Mouse (Mus musculus) midbrain, embryonic 16.5 days (tissue): ENCODE measurements at regions not wholly inside any gene's neighbourhood (a gene's known extent, or its start where the extent isn't known, plus 50 kb on each side); places are given as distances from the start of the nearest gene placed in this dataset.

Source experiments
- ATAC-seq: fragments of 200-750 bp; cut with Nextera tagmentation; 2 replicates; pipeline ENCODE4 v1.8.0; 2017; ENCODE audit warnings: moderate TSS enrichment
- H3K27ac ChIP-seq: fragments of 300-500 bp; sonication (generic); 2 replicates; pipeline ENCODE4 v1.5.1; 2014; ENCODE audit warnings: mild to moderate bottlenecking, low read length, mixed read lengths
- H3K27me3 ChIP-seq: fragments of 300-500 bp; sonication (generic); 2 replicates; pipeline ENCODE4 v1.6.1; 2014; ENCODE audit warnings: low read depth, low read length, mixed read lengths; ENCODE audit not compliant: control insufficient read depth, insufficient read depth
- H3K36me3 ChIP-seq: fragments of 300-500 bp; sonication (generic); 2 replicates; pipeline ENCODE4 v1.6.1; 2014; ENCODE audit warnings: mild to moderate bottlenecking, low read length, moderate library complexity, mixed read lengths; ENCODE audit not compliant: control insufficient read depth, insufficient read depth
- H3K4me1 ChIP-seq: fragments of 300-500 bp; sonication (generic); 2 replicates; pipeline ENCODE4 v1.6.1; 2014; ENCODE audit warnings: mild to moderate bottlenecking, low read length, mixed read lengths; ENCODE audit not compliant: control insufficient read depth, insufficient read depth
- H3K4me2 ChIP-seq: fragments of 300-500 bp; sonication (generic); 2 replicates; pipeline ENCODE4 v1.6.1; 2014; ENCODE audit warnings: mild to moderate bottlenecking, low read length, mixed read lengths
- H3K4me3 ChIP-seq: fragments of 300-500 bp; sonication (generic); 2 replicates; pipeline ENCODE4 v1.5.1; 2014; ENCODE audit warnings: low read depth, mild to moderate bottlenecking, low read length, moderate library complexity, mixed read lengths
- H3K9ac ChIP-seq: fragments of 300-500 bp; sonication (generic); 2 replicates; pipeline ENCODE4 v1.6.1; 2014; ENCODE audit warnings: low read depth, low read length, mixed read lengths
- H3K9me3 ChIP-seq: fragments of 300-500 bp; sonication (generic); replicated peaks from 2 replicates; pipeline ENCODE4 v1.6.1; 2014; ENCODE audit warnings: mild to moderate bottlenecking, low read length, mixed read lengths; ENCODE audit not compliant: control insufficient read depth, poor library complexity, severe bottlenecking
- WGBS: fragments of 180-500 bp; shearing (Covaris S2); extraction: QIAGEN DNeasy Blood & Tissue Kit; methylation state at CpG from one replicate; pipeline ENCODE4 v1.1.7; 2014; 5-methylcytosine and 5-hydroxymethylcytosine counted together

GRCm38 (mm10) chr13:31080215-31080614 lies 106.2 kb downstream of the Gm5447 start:
- Histone ChIP-seq H3K4me3 (no peak overlapping the region), H3K36me3 (no peaks in the 10 kb centered on the region), H3K27me3 (peaks cover 4% of the 10 kb centered on the region; the same call in 1 of the 2 replicates), H3K9me3 (no peaks in the 10 kb centered on the region), H3K4me2 (no peak overlapping the region), H3K4me1 (no peaks in the 10 kb centered on the region), H3K27ac (no peak overlapping the region), H3K9ac (no peak overlapping the region)
- 55% methylated on average over 4 of the region's 4 CpGs for WGBS
- ATAC-seq = no peak

- 40% methylated on average over 13 of the region's 13 CpGs for WGBS
- ATAC-seq = peak; percentile 76
- Histone ChIP-seq H3K4me1 (no peaks in the 10 kb centered on the region), H3K4me3 (no peak overlapping the region), H3K27ac (no peak overlapping the region), H3K4me2 (no peak overlapping the region), H3K36me3 (no peaks in the 10 kb centered on the region), H3K27me3 (peaks cover 4% of the 10 kb centered on the region; the same call in 1 of the 2 replicates), H3K9me3 (no peaks in the 10 kb centered on the region), H3K9ac (no peak overlapping the region)
Observed at GRCm38 (mm10) chr13:31082448-31083140, 108.6 kb downstream of the Gm5447 start.

DNA sequence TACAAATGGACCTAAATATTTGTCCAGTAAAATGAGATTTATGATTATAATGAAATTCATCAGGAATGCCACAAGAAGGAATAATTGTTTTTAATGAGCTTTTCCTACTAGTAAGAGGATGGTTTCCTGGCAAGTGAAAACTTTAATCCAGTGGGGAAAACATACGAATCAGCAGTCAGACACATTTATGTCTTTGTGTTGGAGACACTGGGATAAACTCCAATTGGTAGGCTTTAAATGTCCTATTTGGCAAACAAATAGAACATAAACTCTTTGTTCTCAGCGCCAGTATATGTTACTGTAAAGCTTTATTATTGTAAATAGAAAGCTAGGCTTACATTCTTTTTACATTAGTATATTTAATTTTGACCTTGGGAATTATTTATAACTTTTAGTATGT lies 127.0 kb downstream of the Gm5447 start:
- 74% methylated on average over 2 of the region's 2 CpGs for WGBS
- no peak for ATAC-seq
- Histone ChIP-seq H3K4me1 (no peaks in the 10 kb centered on the region), H3K36me3 (no peaks in the 10 kb centered on the region), H3K9me3 (no peaks in the 10 kb centered on the region), H3K4me2 (no peak overlapping the region), H3K9ac (no peak overlapping the region), H3K27me3 (no peaks in the 10 kb centered on the region), H3K4me3 (no peak overlapping the region), H3K27ac (no peak overlapping the region)

GRCm38 (mm10) chr13:31107434-31107833 lies 133.4 kb downstream of the Gm5447 start:
- H3K27ac ChIP-seq = no peak overlapping the region
- no peaks in the 10 kb centered on the region for H3K9me3 ChIP-seq
- ATAC-seq = 0 out of 2 replicates have a peak, but pooled peaks have one; percentile 25
- no peak overlapping the region for H3K9ac ChIP-seq
- H3K4me2 ChIP-seq = no peak overlapping the region
- no peaks in the 10 kb centered on the region for H3K4me1 ChIP-seq
- no peak overlapping the region for H3K4me3 ChIP-seq
- no peaks in the 10 kb centered on the region for H3K36me3 ChIP-seq
- WGBS = 67% methylated on average over 2 of the region's 2 CpGs
- no peaks in the 10 kb centered on the region for H3K27me3 ChIP-seq

DNA sequence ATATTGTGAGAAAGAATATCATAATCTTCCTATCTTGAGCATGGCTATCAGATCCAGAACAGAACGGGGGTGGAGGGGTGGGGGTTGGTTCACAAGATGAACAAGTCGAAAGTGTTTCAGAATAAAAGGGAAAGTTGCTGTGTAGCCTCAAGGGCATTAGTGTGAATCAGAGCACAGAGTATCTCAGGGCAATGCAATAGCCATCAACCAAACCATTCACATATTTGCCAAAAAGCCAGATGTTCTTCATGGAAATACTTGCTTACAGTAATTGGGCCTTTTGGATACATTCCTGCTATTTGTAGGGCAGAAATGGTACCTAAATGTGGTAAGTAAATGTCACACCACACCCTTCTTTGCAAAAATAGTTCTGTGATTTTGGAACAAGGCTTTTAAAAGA lies 135.2 kb downstream of the Gm5447 start:
- H3K9ac ChIP-seq = no peak overlapping the region
- ATAC-seq = no peak
- H3K27me3 ChIP-seq = no peaks in the 10 kb centered on the region
- 86% methylated on average over 2 of the region's 2 CpGs for WGBS
- no peaks in the 10 kb centered on the region for H3K9me3 ChIP-seq
- H3K27ac ChIP-seq = no peak overlapping the region
- no peak overlapping the region for H3K4me2 ChIP-seq
- H3K4me3 ChIP-seq = no peak overlapping the region
- no peaks in the 10 kb centered on the region for H3K4me1 ChIP-seq
- no peaks in the 10 kb centered on the region for H3K36me3 ChIP-seq

GRCm38 (mm10) chr13:31122689-31123088 lies 148.7 kb downstream of the Gm5447 start:
- ATAC-seq = no peak
- 77% methylated on average over 2 of the region's 2 CpGs for WGBS
- no peaks in the 10 kb centered on the region for H3K4me1 ChIP-seq
- H3K9ac ChIP-seq = no peak overlapping the region
- H3K4me2 ChIP-seq = no peak overlapping the region
- H3K9me3 ChIP-seq = no peaks in the 10 kb centered on the region
- no peaks in the 10 kb centered on the region for H3K36me3 ChIP-seq
- H3K27ac ChIP-seq = no peak overlapping the region
- H3K4me3 ChIP-seq = no peak overlapping the region
- H3K27me3 ChIP-seq = no peaks in the 10 kb centered on the region

GRCm38 (mm10) chr13:31124547-31125216 lies 150.7 kb downstream of the Gm5447 start:
- Histone ChIP-seq H3K4me1 (no peaks in the 10 kb centered on the region), H3K9me3 (no peaks in the 10 kb centered on the region), H3K27ac (no peak overlapping the region), H3K4me2 (no peak overlapping the region), H3K27me3 (no peaks in the 10 kb centered on the region), H3K4me3 (no peak overlapping the region), H3K9ac (no peak overlapping the region), H3K36me3 (no peaks in the 10 kb centered on the region)
- ATAC-seq = no peak
- WGBS = 96% methylated on average over 4 of the region's 4 CpGs

GRCm38 (mm10) chr13:31132501-31132900 lies 158.5 kb downstream of the Gm5447 start:
- Histone ChIP-seq H3K4me1 (no peaks in the 10 kb centered on the region), H3K27ac (no peak overlapping the region), H3K4me2 (no peak overlapping the region), H3K9me3 (no peaks in the 10 kb centered on the region), H3K9ac (no peak overlapping the region), H3K36me3 (no peaks in the 10 kb centered on the region), H3K27me3 (no peaks in the 10 kb centered on the region), H3K4me3 (no peak overlapping the region)
- no peak for ATAC-seq
- WGBS = 88% methylated on average over 5 of the region's 5 CpGs

GRCm38 (mm10) chr13:31139686-31140085 lies 165.7 kb downstream of the Gm5447 start:
- Histone ChIP-seq H3K36me3 (no peaks in the 10 kb centered on the region), H3K9ac (no peak overlapping the region), H3K27me3 (no peaks in the 10 kb centered on the region), H3K4me2 (no peak overlapping the region), H3K27ac (no peak overlapping the region), H3K9me3 (no peaks in the 10 kb centered on the region), H3K4me3 (no peak overlapping the region), H3K4me1 (no peaks in the 10 kb centered on the region)
- 76% methylated on average over 3 of the region's 3 CpGs for WGBS
- no peak for ATAC-seq
